Mouse (Mus musculus): ENCODE data around the gene Rxra.

The Rxra gene

DNA sequence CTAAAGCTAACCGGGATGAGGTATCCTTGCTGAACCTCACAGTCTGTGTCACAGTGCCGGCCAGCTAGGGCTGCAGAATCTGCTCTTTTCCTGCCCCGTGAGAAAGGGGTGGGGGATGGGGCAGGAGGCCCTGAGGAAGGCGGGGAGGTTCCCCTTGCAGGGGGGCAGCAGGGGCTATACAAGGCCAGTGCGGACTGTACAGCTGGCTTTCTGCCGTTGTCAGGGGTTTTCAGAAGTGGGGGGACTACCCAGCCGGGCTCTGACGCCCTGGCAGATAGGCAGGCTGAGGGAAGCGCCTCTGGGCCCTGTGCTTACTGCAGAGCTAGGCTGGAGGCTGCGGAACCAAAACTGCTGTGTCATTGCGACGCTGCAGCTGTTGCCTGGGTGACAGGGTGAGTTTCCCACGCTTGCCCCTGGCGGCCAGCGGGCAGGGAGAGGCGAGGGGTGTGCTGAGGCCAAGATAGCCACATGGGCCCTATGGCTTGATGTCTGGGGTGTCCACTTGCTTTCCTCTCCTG is 63.9 kb downstream of the Rxra start:
- DNase-seq (ENCODE audit: low spot score): peak; percentile 77

DNA sequence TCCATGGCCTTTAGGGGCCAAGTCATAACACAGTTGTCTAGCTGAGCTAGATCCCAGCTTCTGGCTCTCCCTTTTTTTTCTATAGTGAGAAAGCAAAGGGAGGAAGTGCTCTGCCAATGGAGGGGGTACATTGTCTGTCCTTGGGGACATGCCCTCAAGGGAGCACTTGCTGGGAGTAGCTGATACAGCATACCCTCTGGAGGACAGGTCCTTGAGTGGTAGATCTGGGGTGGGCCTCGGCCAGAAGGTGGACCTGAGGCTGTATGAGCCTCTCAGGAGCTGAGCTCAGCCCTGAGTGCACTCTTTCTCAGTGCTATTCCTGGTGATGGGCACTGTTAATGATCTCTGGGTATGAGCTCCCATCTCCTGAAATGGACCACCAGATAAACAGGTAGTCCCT is 66.9 kb downstream of the Rxra start:
- no peak for DNase-seq (ENCODE audit: low spot score)

- no peak for DNase-seq (ENCODE audit: low spot score)
Observed at GRCm38 (mm10) chr2:27743863-27744611, 67.8 kb downstream of the Rxra start.

- no peak for DNase-seq (ENCODE audit: low spot score)
Observed at GRCm38 (mm10) chr2:27744612-27745351, 68.5 kb downstream of the Rxra start.

GRCm38 (mm10) chr2:27745673-27746620 is 69.7 kb downstream of the Rxra start:
- DNase-seq (ENCODE audit: low spot score): no peak

GRCm38 (mm10) chr2:27746854-27747253 is 70.6 kb downstream of the Rxra start:
- no peak for DNase-seq (ENCODE audit: low spot score)

DNA sequence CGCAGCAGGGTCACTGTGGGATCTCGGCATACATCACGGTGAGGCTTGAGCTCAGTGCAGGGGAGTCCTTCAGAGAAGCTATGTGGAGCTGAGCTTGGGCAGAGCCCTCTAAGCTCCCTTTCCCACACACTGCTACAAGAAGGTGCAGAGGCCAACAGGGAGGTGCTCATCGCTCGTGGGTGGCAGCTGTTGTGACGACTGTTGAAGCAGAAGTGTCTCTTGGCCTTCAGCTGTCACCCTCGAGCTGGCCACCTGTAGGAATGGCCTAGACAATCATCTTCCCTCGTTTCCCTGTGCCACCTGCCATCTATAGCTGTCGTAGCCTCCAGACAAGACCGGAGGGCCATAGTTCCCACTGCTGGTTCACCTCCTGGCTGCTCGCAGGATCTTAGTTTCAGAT is 72.7 kb downstream of the Rxra start:
- no peak for DNase-seq (ENCODE audit: low spot score)

- DNase-seq (ENCODE audit: low spot score): no peak
Observed at GRCm38 (mm10) chr2:27750399-27751134, 74.3 kb downstream of the Rxra start.

DNA sequence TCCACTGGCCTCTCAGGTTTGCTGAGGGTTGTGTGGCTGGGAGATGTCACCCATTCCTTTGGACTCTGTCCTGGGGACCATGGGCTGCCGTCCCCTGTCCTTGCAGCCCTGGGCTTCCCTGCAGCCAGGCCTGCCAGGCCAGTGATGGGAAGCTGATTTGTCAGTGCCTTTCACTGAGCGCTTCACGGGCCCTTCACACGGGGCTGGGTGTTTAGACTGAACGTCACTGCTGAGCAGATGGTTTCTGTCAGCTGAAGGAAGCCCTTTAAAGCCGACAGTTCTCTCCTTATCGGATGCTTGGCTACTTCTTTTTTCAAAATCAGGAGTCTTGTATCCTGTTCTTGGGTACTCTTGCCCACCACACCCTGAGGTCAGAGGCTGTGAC is 74.9 kb downstream of the Rxra start:
- no peak for DNase-seq (ENCODE audit: low spot score)

DNA sequence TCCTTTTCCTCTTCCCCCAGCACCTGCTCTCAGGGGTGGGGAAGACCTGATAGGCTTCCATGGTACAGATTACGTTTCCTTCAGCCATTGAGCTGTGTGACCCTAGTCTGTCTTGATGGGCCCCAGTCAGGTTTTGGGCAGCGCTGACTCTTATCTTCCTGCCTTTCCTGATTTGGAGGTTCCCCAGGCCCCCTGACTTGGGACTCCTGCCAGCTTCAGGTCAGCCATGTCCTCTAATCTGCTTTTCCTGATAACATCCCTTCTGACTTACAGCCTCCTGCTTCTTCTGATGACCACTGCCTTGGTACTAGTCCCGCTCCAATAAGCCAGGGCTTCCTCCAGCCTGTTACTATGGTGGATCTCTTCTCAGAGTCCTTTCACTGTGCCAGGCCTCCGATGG is 75.6 kb downstream of the Rxra start:
- no peak for DNase-seq (ENCODE audit: low spot score)

DNA sequence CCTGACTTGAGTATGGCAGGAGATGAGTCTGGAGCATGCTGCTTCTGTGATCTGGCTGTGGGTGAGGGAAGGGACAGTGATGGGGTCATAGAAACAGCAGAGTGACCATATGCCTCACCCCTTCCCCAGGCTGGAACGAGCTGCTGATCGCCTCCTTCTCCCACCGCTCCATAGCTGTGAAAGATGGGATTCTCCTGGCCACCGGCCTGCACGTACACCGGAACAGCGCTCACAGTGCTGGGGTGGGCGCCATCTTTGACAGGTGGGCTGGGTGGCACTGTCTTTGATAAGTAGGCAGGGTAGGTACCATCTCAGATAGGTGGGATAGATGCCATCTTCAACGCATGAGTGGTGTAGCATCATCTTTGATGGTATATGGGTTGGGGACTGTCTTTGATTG is 77.9 kb downstream of the Rxra start:
- DNase-seq (ENCODE audit: low spot score): no peak

DNA sequence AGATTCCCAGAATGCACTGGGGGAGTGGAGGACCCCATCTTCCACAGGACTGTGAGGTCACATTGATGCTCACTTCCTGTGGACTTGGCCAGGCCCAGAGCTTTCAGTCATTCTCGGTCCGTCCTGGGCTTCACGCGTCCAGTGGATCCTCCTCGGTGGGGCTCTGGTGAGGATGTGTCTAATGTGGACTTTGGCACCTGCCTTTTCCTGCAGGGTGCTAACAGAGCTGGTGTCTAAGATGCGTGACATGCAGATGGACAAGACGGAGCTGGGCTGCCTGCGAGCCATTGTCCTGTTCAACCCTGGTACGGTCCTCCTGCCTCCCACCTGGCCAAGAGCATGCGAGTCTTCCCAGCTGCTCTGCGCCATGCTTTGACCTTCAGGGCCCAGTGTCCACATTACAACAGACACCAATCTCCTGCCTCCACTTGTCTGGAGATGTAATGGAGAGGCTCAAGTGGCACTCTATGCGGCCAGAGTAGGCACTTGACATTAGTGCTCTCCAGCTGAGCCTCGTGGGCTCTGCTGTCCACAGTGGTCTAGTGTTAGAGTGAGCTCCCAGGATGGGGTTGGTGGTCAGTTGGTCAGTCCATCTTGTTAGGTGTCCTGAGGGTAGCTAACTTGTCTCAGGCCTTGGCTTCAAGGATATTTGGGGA is 79.9 kb downstream of the Rxra start:
- DNase-seq (ENCODE audit: low spot score): no peak

DNA sequence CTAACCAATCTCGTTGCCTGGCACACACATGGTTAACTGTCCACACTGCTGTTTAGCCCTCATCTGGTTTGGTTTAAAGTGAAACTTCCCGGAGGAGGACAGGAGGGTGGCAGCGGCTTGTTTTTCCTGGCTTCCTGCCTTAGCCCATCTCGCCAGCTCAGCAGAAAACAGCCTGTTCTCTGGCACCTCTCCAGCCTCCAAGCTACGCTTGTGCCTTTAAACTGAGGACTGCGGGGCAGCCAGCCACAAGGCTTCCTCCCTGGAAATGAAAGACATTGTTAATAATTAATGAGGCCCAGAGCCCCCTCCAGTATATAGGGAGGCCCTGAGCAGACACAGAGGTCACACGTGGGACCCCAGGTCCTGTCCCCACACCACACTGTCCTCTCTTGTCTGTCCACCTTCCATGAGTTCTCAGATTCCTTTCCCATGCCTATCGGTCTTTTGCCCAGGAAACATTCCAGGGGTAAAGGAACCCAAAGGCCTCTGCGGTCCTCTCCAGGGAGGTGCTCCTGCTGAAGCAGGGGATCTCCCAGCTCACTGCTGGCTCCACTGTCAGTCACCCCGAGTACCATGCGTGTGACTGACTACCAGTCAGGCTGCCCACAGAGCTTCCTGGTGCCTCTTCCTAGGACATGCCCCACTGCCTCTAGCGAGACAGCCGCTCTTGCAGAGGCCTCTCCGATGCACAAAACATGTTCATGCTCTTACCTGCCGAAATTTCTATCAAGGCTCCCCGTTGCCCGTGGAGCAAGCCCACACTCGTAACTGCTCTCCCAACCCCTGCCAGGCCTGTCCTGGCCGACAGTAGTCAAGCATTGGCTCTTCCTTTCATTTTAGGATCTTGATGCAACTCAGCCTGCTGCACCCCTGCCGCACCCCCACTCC is 82.4 kb downstream of the Rxra start:
- peak; percentile 84 for DNase-seq (ENCODE audit: low spot score)

DNA sequence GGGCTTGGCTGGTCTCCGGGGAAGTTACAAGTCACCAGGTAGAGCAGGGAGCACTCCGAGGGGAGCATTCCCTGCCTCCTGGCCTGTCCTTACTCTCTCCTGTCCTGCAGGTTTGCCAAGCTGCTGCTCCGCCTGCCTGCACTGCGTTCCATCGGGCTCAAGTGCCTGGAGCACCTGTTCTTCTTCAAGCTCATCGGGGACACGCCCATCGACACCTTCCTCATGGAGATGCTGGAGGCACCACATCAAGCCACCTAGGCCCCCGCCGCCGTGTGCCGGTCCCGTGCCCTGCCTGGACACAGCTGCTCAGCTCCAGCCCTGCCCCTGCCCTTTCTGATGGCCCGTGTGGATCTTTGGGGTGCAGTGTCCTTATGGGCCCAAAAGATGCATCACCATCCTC is 83.2 kb downstream of the Rxra start:
- no peak for DNase-seq (ENCODE audit: low spot score)

DNA sequence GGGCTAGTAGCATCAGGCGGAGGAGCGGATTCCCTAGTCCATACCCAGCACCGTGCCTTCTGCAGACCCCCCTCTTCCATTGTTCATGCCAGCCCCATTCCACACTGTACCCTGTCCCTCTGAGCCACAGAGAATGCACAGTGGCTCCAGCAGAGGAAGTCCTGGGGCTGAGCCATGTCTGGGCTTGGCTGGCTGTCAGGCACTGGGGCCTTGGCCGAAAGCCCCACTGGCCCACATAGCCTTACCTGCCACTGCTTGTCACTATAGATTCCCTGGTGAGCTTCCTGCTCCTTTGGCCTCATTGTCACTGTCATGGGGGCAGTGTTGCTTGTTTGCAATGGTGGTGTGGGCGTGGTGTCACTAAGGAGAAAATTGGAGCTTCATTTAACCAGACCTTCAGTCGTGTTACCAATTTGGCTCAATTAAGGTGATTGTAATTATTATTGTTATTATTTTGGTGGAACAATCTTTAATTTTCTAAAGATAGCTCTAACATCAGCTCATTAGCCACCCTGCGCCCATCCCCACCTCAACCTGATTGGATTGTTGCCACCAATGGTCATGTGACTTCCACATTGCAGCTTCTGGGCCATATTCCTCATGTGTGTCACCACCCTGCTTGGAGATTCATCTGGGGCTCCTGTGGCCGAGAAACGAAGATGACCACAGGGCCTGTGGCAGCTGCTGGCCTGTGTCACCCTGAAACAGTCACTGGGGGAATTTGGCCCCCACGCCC is 85.2 kb downstream of the Rxra start:
- DNase-seq (ENCODE audit: low spot score): no peak

DNA sequence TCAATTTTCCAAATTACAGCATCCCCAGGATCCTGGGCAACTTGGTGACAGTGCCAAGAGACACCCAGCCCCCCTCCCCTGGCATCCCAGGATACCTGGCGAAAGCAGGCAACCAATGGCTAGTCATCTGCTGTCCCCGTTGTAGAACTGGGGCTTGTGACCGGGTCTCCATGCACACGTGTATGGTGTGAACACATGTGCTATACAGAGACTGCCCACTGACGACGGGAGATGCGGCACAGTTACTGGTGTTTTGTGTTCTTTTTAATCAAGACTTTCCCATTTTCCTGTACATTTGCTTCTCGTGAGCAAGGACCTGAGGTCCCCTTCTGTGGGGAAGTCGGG is 85.7 kb downstream of the Rxra start:
- DNase-seq (ENCODE audit: low spot score): no peak

GRCm38 (mm10) chr2:27762509-27762908 is 86.3 kb downstream of the Rxra start:
- DNase-seq (ENCODE audit: low spot score): no peak

DNA sequence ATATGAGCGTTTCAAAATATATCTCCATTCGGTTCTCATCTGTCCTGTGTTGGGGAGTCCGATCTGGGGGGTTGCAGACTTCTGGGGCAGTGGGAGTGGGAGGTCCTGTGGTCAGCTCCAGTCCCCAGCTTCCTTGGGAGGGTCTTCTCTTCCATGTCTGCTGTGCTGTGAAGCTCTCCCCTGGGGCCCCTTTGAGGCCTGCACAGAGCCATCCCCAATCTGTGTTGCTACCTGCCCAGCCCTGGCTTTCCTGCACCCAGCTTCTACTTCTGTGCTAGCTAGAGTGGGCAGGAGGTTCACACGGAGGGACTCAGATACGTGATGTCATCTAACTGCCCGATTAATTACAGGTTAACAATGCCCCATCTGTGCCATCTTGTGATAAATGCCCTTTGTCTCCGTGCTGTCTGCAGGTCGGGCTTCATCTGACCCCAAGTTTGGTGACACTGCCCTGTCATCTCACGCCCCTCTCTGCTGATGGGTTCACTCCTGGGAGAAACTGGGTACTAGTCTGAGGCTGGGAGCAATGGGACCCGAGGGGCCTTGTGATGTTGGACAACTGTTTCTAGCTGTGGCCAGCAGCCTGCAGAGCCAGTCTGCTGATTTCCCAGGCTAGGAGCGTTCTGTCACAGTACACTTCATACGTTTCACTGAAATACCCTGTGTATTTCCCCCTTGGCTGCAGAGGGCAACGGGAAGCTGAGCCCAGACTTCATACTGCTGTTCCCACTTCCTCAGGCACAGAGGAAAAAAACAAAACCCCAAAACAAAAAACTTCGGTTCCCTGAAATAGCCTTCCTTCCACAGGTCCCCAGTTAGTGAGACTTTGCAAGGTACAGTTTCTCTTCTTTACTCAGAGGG is 86.9 kb downstream of the Rxra start:
- no peak for DNase-seq (ENCODE audit: low spot score)

Data from left cerebral cortex, adult 11 months (tissue).